Mouse (Mus musculus): ENCODE measurements around the gene Gm11084.

GRCm38 (mm10) chr2:73021046-73021445, 34.5 kb upstream of the Gm11084 start:
- TF ChIP-seq CTCF (IDR thresholded peaks at IDR 0.05; ENCODE audit: control insufficient read depth, insufficient read depth, insufficient read length): no peak
- no peak for TF ChIP-seq CEBPB (IDR thresholded peaks at IDR 0.05; ENCODE audit: low read depth)
- TF ChIP-seq USF1 (IDR thresholded peaks at IDR 0.05; ENCODE audit: low read depth): no peak
- no peak for TF ChIP-seq MAX (IDR thresholded peaks at IDR 0.05)
- no peak for TF ChIP-seq MYOG (IDR thresholded peaks at IDR 0.05; ENCODE audit: control insufficient read depth, extremely low read depth, insufficient read length)
- no peak for TF ChIP-seq MYOD1 (IDR thresholded peaks at IDR 0.05; ENCODE audit: control insufficient read depth, insufficient read length, low read depth)

Measured in C2C12 (cell line).